Mouse (Mus musculus) forebrain, embryonic 12.5 days (tissue): ENCODE measurements around the gene Ppp1r9b. TPM values are rescaled to one million over a fixed set of nuclear protein-coding genes. Genes with fewer than 3 reads are reported as not detected.
"Not testable (repeated sequence)": the region's sequence is repeated elsewhere in the genome, so short reads cannot be mapped to it uniquely, and the experiment has no call there.

Source experiments
- ATAC-seq: fragments of 200-750 bp; cut with Nextera tagmentation; 2 replicates; pipeline ENCODE4 v1.8.0; 2017; ENCODE audit warnings: moderate TSS enrichment; ENCODE audit not compliant: low FRiP score
- H3K27ac ChIP-seq: fragments of 300-500 bp; sonication (generic); 2 replicates; pipeline ENCODE4 v1.5.1; 2016; ENCODE audit warnings: mild to moderate bottlenecking
- H3K27me3 ChIP-seq: fragments of 300-500 bp; sonication (generic); 2 replicates; pipeline ENCODE4 v1.6.1; 2016; ENCODE audit warnings: mild to moderate bottlenecking
- H3K36me3 ChIP-seq: fragments of 300-500 bp; sonication (generic); replicated peaks from 2 replicates; pipeline ENCODE4 v1.6.1; 2016; ENCODE audit warnings: mild to moderate bottlenecking
- H3K4me1 ChIP-seq: fragments of 300-500 bp; sonication (generic); 2 replicates; pipeline ENCODE4 v1.6.1; 2016
- H3K4me2 ChIP-seq: fragments of 300-500 bp; sonication (generic); 2 replicates; pipeline ENCODE4 v1.6.1; 2016; ENCODE audit warnings: mild to moderate bottlenecking, moderate library complexity
- H3K4me3 ChIP-seq: fragments of 300-500 bp; sonication (generic); replicated peaks from 2 replicates; pipeline ENCODE4 v1.5.1; 2016; ENCODE audit warnings: mild to moderate bottlenecking
- H3K9ac ChIP-seq: fragments of 300-500 bp; sonication (generic); 2 replicates; pipeline ENCODE4 v1.6.1; 2016; ENCODE audit warnings: mild to moderate bottlenecking
- H3K9me3 ChIP-seq: fragments of 300-500 bp; sonication (generic); 2 replicates; pipeline ENCODE4 v1.6.1; 2016
- WGBS: fragments of 180-500 bp; shearing (Covaris S2); methylation state at CpG from one replicate; pipeline ENCODE4 v1.1.7; 2016; 5-methylcytosine and 5-hydroxymethylcytosine counted together
- polyA plus RNA-seq: library from polyadenylated mRNA; unstranded; fragments of >200 nt; fragmentation: Nextera tagmentation; extraction: Ambion mirVana; gene quantifications from 2 replicates; pipeline ENCODE4 v1.2.1, GENCODE M21; 2016

Ppp1r9b gene
- polyA plus RNA-seq, 1 experiment from 2014 or later: 16.6 TPM

DNA sequence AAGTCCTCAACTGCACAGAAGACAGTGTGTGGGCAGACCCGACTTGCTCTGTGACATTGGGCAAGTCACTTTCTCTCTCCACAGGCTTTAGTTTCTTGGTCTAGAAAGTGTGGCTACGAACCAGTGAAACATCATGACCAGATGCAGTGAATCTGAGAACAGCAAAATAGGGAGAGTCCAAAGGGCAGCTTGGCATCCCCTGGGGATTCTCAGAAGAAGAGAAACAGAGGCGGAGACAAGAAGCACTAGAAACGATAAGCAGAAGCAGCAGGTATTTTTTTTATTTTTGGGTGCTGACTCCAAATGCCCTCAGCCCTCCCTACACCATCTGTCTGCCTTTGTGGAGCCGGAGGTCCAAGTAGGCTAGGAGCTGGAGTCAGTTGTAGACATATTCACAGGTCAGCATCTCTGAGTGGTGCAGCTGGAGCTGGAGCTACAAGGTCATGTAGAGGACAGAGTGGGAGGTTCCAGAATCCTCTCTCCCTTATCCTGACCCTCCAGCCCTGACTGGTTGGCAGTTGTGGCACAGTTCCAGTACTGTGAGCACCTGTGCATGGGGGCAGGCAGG lies 28.2 kb upstream of the Ppp1r9b start:
- ATAC-seq: no peak
- no peaks in the 10 kb centered on the region for H3K36me3 ChIP-seq
- H3K27me3 ChIP-seq: 0 out of 2 replicates have a peak, but pooled peaks cover 1% of the 10 kb centered on the region
- H3K4me3 ChIP-seq: no peak overlapping the region
- no peaks in the 10 kb centered on the region for H3K9me3 ChIP-seq
- 87% methylated on average over 5 of the region's 5 CpGs for WGBS
- H3K27ac ChIP-seq: no peak overlapping the region
- H3K4me2 ChIP-seq: no peak overlapping the region
- peaks cover 10% of the 10 kb centered on the region for H3K4me1 ChIP-seq
- no peak overlapping the region for H3K9ac ChIP-seq

GRCm38 (mm10) chr11:94967419-94967818 lies 23.4 kb upstream of the Ppp1r9b start, which contains the start of gene Hils1:
Gene Hils1 (plus strand): TSS chr11:94967593.
- 59% methylated on average over 4 of the region's 4 CpGs for WGBS
- Histone ChIP-seq H3K4me2 (no peak within 1 kb of the TSS), H3K27me3 (peaks cover 13% of the 10 kb centered on the region; the same call in 1 of the 2 replicates), H3K4me3 (no peak within 1 kb of the TSS), H3K36me3 (no peaks in the 10 kb centered on the region), H3K9me3 (no peaks in the 10 kb centered on the region), H3K27ac (no peak within 1 kb of the TSS), H3K9ac (no peak within 1 kb of the TSS), H3K4me1 (peaks cover 4% of the 10 kb centered on the region)
- no peak for ATAC-seq

DNA sequence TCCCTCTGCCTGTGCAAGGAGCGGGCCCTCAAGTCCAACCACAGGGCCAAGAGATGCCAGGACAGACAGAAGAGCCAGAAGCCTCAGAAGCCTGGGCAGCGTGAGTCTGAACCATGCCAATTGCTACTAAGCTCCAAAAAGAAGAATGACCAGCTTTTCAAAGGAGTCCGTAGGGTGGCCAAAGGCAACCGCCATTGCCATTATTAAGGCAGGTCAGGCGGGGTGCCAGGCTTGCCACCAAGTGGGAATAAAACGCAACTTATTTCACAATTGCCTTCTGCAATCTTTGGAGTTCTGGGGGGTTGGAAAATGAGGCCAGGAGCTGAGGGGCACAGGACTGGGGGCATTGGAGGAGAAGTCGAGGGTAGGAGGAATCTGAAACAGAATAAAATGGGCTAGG lies 22.6 kb upstream of the Ppp1r9b start:
- no peak overlapping the region for H3K4me2 ChIP-seq
- H3K27ac ChIP-seq: no peak overlapping the region
- 79% methylated on average over 7 of the region's 7 CpGs for WGBS
- no peak for ATAC-seq
- no peaks in the 10 kb centered on the region for H3K9me3 ChIP-seq
- no peak overlapping the region for H3K9ac ChIP-seq
- H3K36me3 ChIP-seq: no peaks in the 10 kb centered on the region
- H3K4me1 ChIP-seq: peaks cover 4% of the 10 kb centered on the region
- H3K4me3 ChIP-seq: no peak overlapping the region
- H3K27me3 ChIP-seq: peaks cover 13% of the 10 kb centered on the region; the same call in 1 of the 2 replicates

DNA sequence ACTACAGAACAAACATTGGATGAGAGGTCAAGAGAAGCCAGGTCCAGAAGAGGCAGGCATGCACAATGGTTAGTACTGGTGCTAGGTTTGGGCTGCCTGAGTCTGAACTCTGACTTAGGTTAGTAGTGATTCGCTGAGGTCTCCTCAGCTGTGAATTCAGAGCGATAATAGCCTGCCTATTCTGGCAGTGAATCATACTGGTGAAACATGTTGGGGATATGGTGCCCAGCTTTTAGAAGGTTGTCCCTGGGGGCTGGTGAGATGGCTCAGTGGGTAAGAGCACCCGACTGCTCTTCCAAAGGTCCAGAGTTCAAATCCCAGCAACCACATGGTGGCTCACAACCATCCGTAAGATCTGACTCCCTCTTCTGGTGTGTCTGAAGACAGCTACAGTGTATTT lies 21.1 kb upstream of the Ppp1r9b start:
- peaks cover 13% of the 10 kb centered on the region; the same call in 1 of the 2 replicates for H3K27me3 ChIP-seq
- H3K36me3 ChIP-seq, H3K9me3 ChIP-seq, H3K4me1 ChIP-seq, H3K4me2 ChIP-seq, ATAC-seq, H3K9ac ChIP-seq, H3K4me3 ChIP-seq, H3K27ac ChIP-seq: not testable (repeated sequence)
- 98% methylated on average over 4 of the region's 4 CpGs for WGBS

- ATAC-seq: peak; percentile 49; the same call in 1 of the 2 replicates
- 67% methylated on average over 15 of the region's 15 CpGs for WGBS
Measured at GRCm38 (mm10) chr11:94970210-94970943, 20.5 kb upstream of the Ppp1r9b start.

DNA sequence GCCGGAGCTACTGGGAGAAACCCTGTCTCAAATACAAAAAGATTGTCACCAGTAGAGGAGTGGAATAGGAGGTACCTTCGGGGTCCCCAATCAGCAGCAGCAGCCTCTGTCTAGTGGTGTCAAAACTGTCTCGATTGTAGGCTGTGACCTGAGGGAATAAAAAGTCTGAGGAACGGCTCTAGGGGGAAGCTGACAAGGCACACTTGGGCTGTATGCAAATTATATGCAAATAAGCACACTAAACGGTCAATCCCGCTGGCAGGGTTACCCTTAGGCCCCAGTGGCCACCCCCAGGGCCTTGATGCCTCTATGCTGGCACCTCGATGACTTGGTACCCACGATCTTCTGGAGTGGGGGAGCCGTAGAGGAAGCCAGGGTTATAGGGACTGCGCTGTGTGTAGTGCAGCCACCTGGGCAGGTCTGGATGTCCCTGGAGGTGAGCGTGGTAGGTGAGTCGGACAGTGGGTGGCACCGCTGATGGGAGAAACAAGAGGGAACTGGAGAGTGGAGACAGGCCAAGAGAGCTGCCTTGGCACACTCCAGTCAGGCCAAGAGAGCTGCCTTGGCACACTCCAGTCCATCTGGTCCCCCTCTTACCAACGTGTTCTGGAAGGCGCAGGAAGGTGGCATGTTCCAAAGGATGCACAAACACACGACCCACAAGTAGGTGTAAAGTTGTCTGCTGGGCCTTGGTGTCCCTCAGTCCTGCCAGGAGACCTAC lies 18.8 kb upstream of the Ppp1r9b start:
- 69% methylated on average over 16 of the region's 16 CpGs for WGBS
- H3K4me2 ChIP-seq: no peak overlapping the region
- H3K4me1 ChIP-seq: peaks cover 7% of the 10 kb centered on the region
- no peaks in the 10 kb centered on the region for H3K36me3 ChIP-seq
- H3K4me3 ChIP-seq: no peak overlapping the region
- no peak overlapping the region; the same call in 1 of the 2 replicates for H3K9ac ChIP-seq
- no peak overlapping the region for H3K27ac ChIP-seq
- no peaks in the 10 kb centered on the region for H3K9me3 ChIP-seq
- peaks cover 13% of the 10 kb centered on the region; the same call in 1 of the 2 replicates for H3K27me3 ChIP-seq
- no peak for ATAC-seq

More at GRCm38 (mm10) chr11:94970210-94970943, 20.5 kb upstream of the Ppp1r9b start:
- no peak overlapping the region for H3K27ac ChIP-seq
- no peak overlapping the region for H3K4me2 ChIP-seq
- no peak overlapping the region for H3K9ac ChIP-seq
- peaks cover 13% of the 10 kb centered on the region; the same call in 1 of the 2 replicates for H3K27me3 ChIP-seq
- no peaks in the 10 kb centered on the region for H3K9me3 ChIP-seq
- H3K4me3 ChIP-seq: no peak overlapping the region
- no peaks in the 10 kb centered on the region for H3K36me3 ChIP-seq
- peaks cover 7% of the 10 kb centered on the region for H3K4me1 ChIP-seq

DNA sequence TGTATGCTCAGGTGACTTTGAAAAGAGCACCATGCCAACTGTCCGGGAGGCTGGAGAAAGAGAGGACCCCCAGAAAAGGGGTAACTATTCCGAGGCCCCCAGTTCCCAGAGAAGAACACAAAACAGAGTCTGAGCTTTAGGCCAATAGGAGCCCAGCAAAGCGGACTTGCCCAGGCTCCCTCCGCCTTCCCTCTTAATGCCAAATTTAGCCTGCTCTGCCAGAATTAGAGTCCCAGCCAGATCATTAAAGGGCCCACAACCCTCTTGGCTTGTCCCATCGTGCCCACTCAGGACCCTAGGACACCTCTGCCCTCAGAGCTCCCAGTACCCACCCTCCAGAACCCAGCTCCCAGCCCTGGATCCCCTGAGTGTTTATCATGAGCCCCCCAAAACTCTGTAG lies 17.9 kb upstream of the Ppp1r9b start:
- WGBS: 74% methylated on average over 5 of the region's 5 CpGs
- Histone ChIP-seq H3K27ac (no peak overlapping the region), H3K4me1 (peaks cover 8% of the 10 kb centered on the region), H3K9ac (no peak overlapping the region), H3K4me2 (no peak overlapping the region), H3K27me3 (peaks cover 9% of the 10 kb centered on the region; the same call in 1 of the 2 replicates), H3K4me3 (no peak overlapping the region), H3K36me3 (no peaks in the 10 kb centered on the region), H3K9me3 (no peaks in the 10 kb centered on the region)
- ATAC-seq: no peak

- peaks cover 12% of the 10 kb centered on the region for H3K4me1 ChIP-seq
- WGBS: 44% methylated on average over 4 of the region's 4 CpGs
- H3K9ac ChIP-seq: no peak overlapping the region
- peaks cover 7% of the 10 kb centered on the region; the same call in 1 of the 2 replicates for H3K27me3 ChIP-seq
- no peak overlapping the region for H3K27ac ChIP-seq
- no peak overlapping the region for H3K4me3 ChIP-seq
- H3K9me3 ChIP-seq: no peaks in the 10 kb centered on the region
- ATAC-seq: no peak
- no peak overlapping the region for H3K4me2 ChIP-seq
- H3K36me3 ChIP-seq: no peaks in the 10 kb centered on the region
Measured at GRCm38 (mm10) chr11:94973313-94973712, 17.5 kb upstream of the Ppp1r9b start.

GRCm38 (mm10) chr11:94974951-94975350 lies 15.9 kb upstream of the Ppp1r9b start:
- Histone ChIP-seq H3K4me3 (no peak overlapping the region), H3K9ac (no peak overlapping the region), H3K4me1 (peaks cover 22% of the 10 kb centered on the region), H3K27me3 (peaks cover 7% of the 10 kb centered on the region; the same call in 1 of the 2 replicates), H3K36me3 (no peaks in the 10 kb centered on the region), H3K9me3 (no peaks in the 10 kb centered on the region), H3K27ac (no peak overlapping the region), H3K4me2 (no peak overlapping the region)
- whole genome bisulfite sequencing: 80% methylated on average over 2 of the region's 2 CpGs
- no peak for ATAC-seq

GRCm38 (mm10) chr11:94976199-94976598 lies 14.6 kb upstream of the Ppp1r9b start, which contains the start of gene Sgca:
Gene Sgca (minus strand): TSS chr11:94976327.
- Histone ChIP-seq H3K4me2 (no peak within 1 kb of the TSS), H3K36me3 (no peaks in the 10 kb centered on the region), H3K9me3 (no peaks in the 10 kb centered on the region), H3K27ac (no peak within 1 kb of the TSS), H3K4me1 (peaks cover 22% of the 10 kb centered on the region), H3K9ac (no peak within 1 kb of the TSS), H3K4me3 (no peak within 1 kb of the TSS), H3K27me3 (peaks cover 4% of the 10 kb centered on the region; the same call in 1 of the 2 replicates)
- no peak for ATAC-seq
- 78% methylated on average over 5 of the region's 5 CpGs for WGBS

GRCm38 (mm10) chr11:94978178-94978915 lies 12.5 kb upstream of the Ppp1r9b start:
- peak overlapping the region; percentile 47 for H3K4me2 ChIP-seq
- no peaks in the 10 kb centered on the region for H3K36me3 ChIP-seq
- H3K27me3 ChIP-seq: no peaks in the 10 kb centered on the region
- no peaks in the 10 kb centered on the region for H3K9me3 ChIP-seq
- ATAC-seq: peak; percentile 70
- peaks cover 17% of the 10 kb centered on the region for H3K4me1 ChIP-seq
- peak overlapping the region; percentile 25 for H3K4me3 ChIP-seq
- H3K27ac ChIP-seq: peak overlapping the region; percentile 90
- peak overlapping the region; percentile 56; the same call in 1 of the 2 replicates for H3K9ac ChIP-seq
- 44% methylated on average over 9 of the region's 9 CpGs for WGBS
